Mouse (Mus musculus) cerebral cortex, adult 2 months (tissue): ENCODE measurements around the gene Ppp1r14b.

Experiments
- WGBS: fragments of 180-500 bp; shearing (Covaris S2); methylation state at CpG from one replicate; pipeline ENCODE4 v1.1.7; 2018; 5-methylcytosine and 5-hydroxymethylcytosine counted together

Ppp1r14b gene

GRCm38 (mm10) chr19:6942764-6943163, 32.0 kb upstream of the Ppp1r14b start:
- WGBS: 26% methylated on average over 5 of the region's 5 CpGs

GRCm38 (mm10) chr19:6943709-6944108, 31.1 kb upstream of the Ppp1r14b start:
- WGBS: 88% methylated on average over 6 of the region's 6 CpGs

- WGBS: 62% methylated on average over 4 of the region's 4 CpGs
Measured at GRCm38 (mm10) chr19:6947742-6948141, 27.0 kb upstream of the Ppp1r14b start.

- WGBS: 64% methylated on average over 4 of the region's 4 CpGs
Measured at GRCm38 (mm10) chr19:6948186-6948585, 26.6 kb upstream of the Ppp1r14b start.

- WGBS: 94% methylated on average over 5 of the region's 5 CpGs
Measured at GRCm38 (mm10) chr19:6949532-6949931, 25.2 kb upstream of the Ppp1r14b start.

GRCm38 (mm10) chr19:6949951-6950350, 24.8 kb upstream of the Ppp1r14b start:
- WGBS: 46% methylated on average over 5 of the region's 5 CpGs

- WGBS: under 1% methylated on average over 28 of the region's 28 CpGs
Measured at GRCm38 (mm10) chr19:6950613-6951153, 24.1 kb upstream of the Ppp1r14b start.

GRCm38 (mm10) chr19:6951381-6951968, 23.3 kb upstream of the Ppp1r14b start:
- under 1% methylated on average over 35 of the region's 35 CpGs for WGBS

GRCm38 (mm10) chr19:6951994-6952711, 22.6 kb upstream of the Ppp1r14b start:
- 3% methylated on average over 31 of the region's 31 CpGs for WGBS

- WGBS: 12% methylated on average over 3 of the region's 3 CpGs
Measured at GRCm38 (mm10) chr19:6952712-6953037, 22.1 kb upstream of the Ppp1r14b start.

- 56% methylated on average over 9 of the region's 9 CpGs for WGBS
Measured at GRCm38 (mm10) chr19:6954046-6954445, 20.7 kb upstream of the Ppp1r14b start.

GRCm38 (mm10) chr19:6955424-6955823, 19.3 kb upstream of the Ppp1r14b start:
- WGBS: 89% methylated on average over 7 of the region's 7 CpGs

GRCm38 (mm10) chr19:6956461-6956860, 18.3 kb upstream of the Ppp1r14b start:
- 89% methylated on average over 10 of the region's 10 CpGs for WGBS

GRCm38 (mm10) chr19:6968491-6969271, 6.1 kb upstream of the Ppp1r14b start:
- WGBS: 40% methylated on average over 15 of the region's 15 CpGs

GRCm38 (mm10) chr19:6969291-6969664, 5.5 kb upstream of the Ppp1r14b start:
- WGBS: 9% methylated on average over 20 of the region's 20 CpGs

GRCm38 (mm10) chr19:6969665-6970381, 4.9 kb upstream of the Ppp1r14b start:
- 2% methylated on average over 55 of the region's 55 CpGs for WGBS

- 29% methylated on average over 11 of the region's 11 CpGs for WGBS
Measured at GRCm38 (mm10) chr19:6970460-6971085, 4.2 kb upstream of the Ppp1r14b start.

- 72% methylated on average over 6 of the region's 6 CpGs for WGBS
Measured at GRCm38 (mm10) chr19:6971644-6972043, 3.1 kb upstream of the Ppp1r14b start.

- WGBS: 90% methylated on average over 13 of the region's 13 CpGs
Measured at GRCm38 (mm10) chr19:6972247-6972917, 2.4 kb upstream of the Ppp1r14b start.

- 33% methylated on average over 12 of the region's 12 CpGs for WGBS
Measured at GRCm38 (mm10) chr19:6973581-6974190, 1.1 kb upstream of the Ppp1r14b start.
